Mouse (Mus musculus) heart, embryonic 16.5 days (tissue): ENCODE results near the gene Gm14226. TPM values are rescaled to one million over a fixed set of nuclear protein-coding genes. Genes with fewer than 3 reads are reported as not detected.
"Not testable (repeated sequence)": the region's sequence is repeated elsewhere in the genome, so short reads cannot be mapped to it uniquely, and the experiment has no call there.

Experiments used
- ATAC-seq: fragments of 200-750 bp; cut with Nextera tagmentation; replicated peaks from 2 replicates; pipeline ENCODE4 v1.8.0; 2017; ENCODE audit warnings: moderate number of reproducible peaks; ENCODE audit not compliant: insufficient read depth, low FRiP score; ENCODE audit errors: extremely low read depth
- H3K27ac ChIP-seq: fragments of 300-500 bp; sonication (generic); 2 replicates; pipeline ENCODE4 v1.5.1; 2014; ENCODE audit warnings: mild to moderate bottlenecking, low read length, control low read depth, moderate library complexity
- H3K27me3 ChIP-seq: fragments of 300-500 bp; sonication (generic); 2 replicates; pipeline ENCODE4 v1.6.1; 2014; ENCODE audit warnings: low read length, mixed read lengths; ENCODE audit not compliant: control insufficient read depth, insufficient read depth
- H3K36me3 ChIP-seq: fragments of 300-500 bp; sonication (generic); 2 replicates; pipeline ENCODE4 v1.6.1; 2014; ENCODE audit not compliant: control insufficient read depth, insufficient read depth
- H3K4me1 ChIP-seq: fragments of 300-500 bp; sonication (generic); 2 replicates; pipeline ENCODE4 v1.6.1; 2014; ENCODE audit warnings: low read length, mixed read lengths; ENCODE audit not compliant: control insufficient read depth, insufficient read depth
- H3K4me2 ChIP-seq: fragments of 300-500 bp; sonication (generic); 2 replicates; pipeline ENCODE4 v1.6.1; 2014; ENCODE audit warnings: low read depth, mild to moderate bottlenecking, control low read depth, low read length
- H3K4me3 ChIP-seq: fragments of 300-500 bp; sonication (generic); 2 replicates; pipeline ENCODE4 v1.5.1; 2014; ENCODE audit warnings: mild to moderate bottlenecking, control low read depth, low read length
- H3K9ac ChIP-seq: fragments of 300-500 bp; sonication (generic); 2 replicates; pipeline ENCODE4 v1.6.1; 2014; ENCODE audit warnings: low read length, control low read depth
- H3K9me3 ChIP-seq: fragments of 300-500 bp; sonication (generic); replicated peaks from 2 replicates; pipeline ENCODE4 v1.6.1; 2016; ENCODE audit warnings: low read length; ENCODE audit not compliant: control insufficient read depth
- WGBS: fragments of 180-500 bp; shearing (Covaris S2); extraction: QIAGEN DNeasy Blood & Tissue Kit; methylation state at CpG from one replicate; pipeline ENCODE4 v1.1.7; 2014; 5-methylcytosine and 5-hydroxymethylcytosine counted together
- polyA plus RNA-seq: library from polyadenylated mRNA; unstranded; fragments of >200 nt; fragmentation: Nextera tagmentation; extraction: Ambion mirVana; gene quantifications from 2 replicates; pipeline ENCODE4 v1.2.1, GENCODE M21; 2015

The Gm14226 gene
- polyA plus RNA-seq, 1 experiment from 2014 or later: 0.24 TPM

GRCm38 (mm10) chr2:155012991-155013390, 5.1 kb upstream of the Gm14226 start:
- no peak overlapping the region for H3K4me2 ChIP-seq
- H3K9ac ChIP-seq: no peak overlapping the region
- ATAC-seq: no peak
- H3K36me3 ChIP-seq: no peaks in the 10 kb centered on the region
- H3K27ac ChIP-seq: no peak overlapping the region
- no peaks in the 10 kb centered on the region for H3K9me3 ChIP-seq
- no peak overlapping the region for H3K4me3 ChIP-seq
- no peaks in the 10 kb centered on the region for H3K27me3 ChIP-seq
- H3K4me1 ChIP-seq: no peaks in the 10 kb centered on the region
- whole genome bisulfite sequencing: 81% methylated on average over 6 of the region's 6 CpGs

GRCm38 (mm10) chr2:155016751-155017150, 1.3 kb upstream of the Gm14226 start:
- not testable (repeated sequence) for H3K4me3 ChIP-seq, H3K9me3 ChIP-seq, H3K4me1 ChIP-seq, H3K27ac ChIP-seq, H3K27me3 ChIP-seq, H3K9ac ChIP-seq, H3K4me2 ChIP-seq, H3K36me3 ChIP-seq, ATAC-seq
- WGBS: 28% methylated on average over 5 of the region's 9 CpGs

DNA sequence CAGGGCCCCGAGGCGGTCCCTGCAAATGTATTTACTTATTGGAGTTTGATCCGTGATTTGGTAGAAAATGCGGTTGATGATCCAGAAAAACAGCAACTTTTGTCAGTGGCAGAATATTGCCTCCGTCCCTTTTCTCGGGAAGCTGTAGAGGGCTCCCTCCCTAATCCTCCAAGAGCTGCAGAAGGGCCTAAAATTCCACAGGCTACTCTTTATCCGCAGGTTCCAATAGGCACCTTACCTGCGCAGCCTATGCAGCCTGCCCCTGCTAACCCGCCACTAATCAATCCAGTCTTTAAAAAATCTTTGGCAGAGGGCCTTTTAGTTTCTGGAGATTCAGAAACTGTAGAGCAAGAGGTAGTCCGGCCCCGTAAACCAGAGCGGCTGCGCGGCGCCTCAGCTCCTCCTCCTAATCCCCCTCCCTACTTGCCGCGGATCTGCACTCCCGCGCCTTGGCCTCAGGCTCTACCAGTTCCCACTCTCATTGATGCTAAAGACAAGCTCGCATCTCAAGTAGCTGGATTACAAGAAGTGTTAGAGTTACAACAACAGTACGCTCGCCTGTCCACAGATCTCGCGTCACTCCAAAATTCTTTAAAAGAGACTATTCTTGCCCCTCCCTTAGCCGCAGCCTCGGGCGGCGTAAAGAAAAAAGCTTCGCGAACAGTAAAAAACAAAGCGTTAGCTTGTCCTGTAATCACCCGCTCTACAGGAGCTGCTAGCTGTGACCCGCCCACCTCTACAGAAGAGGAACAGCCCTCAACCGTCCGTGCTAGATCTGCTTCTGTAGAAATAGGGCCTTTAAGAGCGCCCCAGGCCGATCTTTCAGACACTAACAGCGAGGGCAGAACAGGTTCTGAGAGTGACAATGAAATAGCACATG, 936 bp downstream of the Gm14226 start:
- ATAC-seq: peak; percentile 87
- Histone ChIP-seq H3K4me2 (peak overlapping the region; percentile 93), H3K9ac (peak overlapping the region; percentile 70), H3K27ac (peak overlapping the region; percentile 76), H3K36me3 (no peaks in the 10 kb centered on the region), H3K9me3 (no peaks in the 10 kb centered on the region), H3K4me1 (0 out of 2 replicates have a peak, but pooled peaks cover 4% of the 10 kb centered on the region), H3K27me3 (0 out of 2 replicates have a peak, but pooled peaks cover 4% of the 10 kb centered on the region), H3K4me3 (peak overlapping the region; percentile 58)
- under 1% methylated on average over 38 of the region's 38 CpGs for WGBS

- peak; percentile 83 for ATAC-seq
- Histone ChIP-seq H3K4me3 (peak overlapping the region; percentile 58), H3K36me3 (no peaks in the 10 kb centered on the region), H3K27ac (peak overlapping the region; percentile 76), H3K4me2 (peak overlapping the region; percentile 93), H3K4me1 (0 out of 2 replicates have a peak, but pooled peaks cover 4% of the 10 kb centered on the region), H3K9ac (peak overlapping the region; percentile 70), H3K27me3 (0 out of 2 replicates have a peak, but pooled peaks cover 4% of the 10 kb centered on the region), H3K9me3 (no peaks in the 10 kb centered on the region)
- 1% methylated on average over 22 of the region's 22 CpGs for WGBS
Measured at GRCm38 (mm10) chr2:155019673-155020072, 1.6 kb downstream of the Gm14226 start.

DNA sequence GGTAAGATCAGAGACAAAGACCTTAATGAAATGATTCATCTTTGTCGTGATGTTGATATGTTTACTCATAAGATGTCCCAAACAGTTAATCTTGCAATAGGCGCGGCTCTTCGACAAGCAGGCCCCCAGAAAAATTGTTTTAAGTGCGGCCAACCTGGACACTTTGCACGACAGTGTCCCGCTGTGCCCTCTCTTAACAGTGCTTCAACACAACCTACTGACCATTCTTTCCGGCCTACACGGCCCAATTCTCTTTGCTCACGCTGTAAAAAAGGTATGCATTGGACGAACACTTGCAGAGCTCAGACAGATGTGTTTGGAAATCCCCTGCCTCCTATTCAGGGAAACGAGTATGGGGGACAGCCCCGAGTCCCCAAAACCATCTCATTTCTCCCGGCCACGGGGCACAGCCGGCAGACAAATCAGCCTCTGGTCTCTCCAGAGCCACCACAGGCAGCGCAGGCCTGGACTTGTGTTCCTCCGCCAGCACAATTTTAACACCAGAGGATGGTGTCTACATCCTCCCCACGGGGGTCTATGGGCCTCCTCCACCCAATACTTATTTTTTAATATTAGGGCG, 2.3 kb downstream of the Gm14226 start:
- not testable (repeated sequence) for H3K27me3 ChIP-seq, H3K27ac ChIP-seq, ATAC-seq, H3K4me1 ChIP-seq, H3K9me3 ChIP-seq, H3K9ac ChIP-seq, H3K4me3 ChIP-seq, H3K36me3 ChIP-seq, H3K4me2 ChIP-seq
- 53% methylated on average over 20 of the region's 20 CpGs for WGBS

- ATAC-seq: no peak
- Histone ChIP-seq H3K36me3 (no peaks in the 10 kb centered on the region), H3K4me2 (no peak overlapping the region), H3K4me1 (no peaks in the 10 kb centered on the region), H3K27ac (no peak overlapping the region), H3K4me3 (no peak overlapping the region), H3K9me3 (no peaks in the 10 kb centered on the region), H3K27me3 (no peaks in the 10 kb centered on the region), H3K9ac (no peak overlapping the region)
- 59% methylated on average over 7 of the region's 7 CpGs for WGBS
Measured at GRCm38 (mm10) chr2:155030831-155031230, 12.8 kb downstream of the Gm14226 start.

DNA sequence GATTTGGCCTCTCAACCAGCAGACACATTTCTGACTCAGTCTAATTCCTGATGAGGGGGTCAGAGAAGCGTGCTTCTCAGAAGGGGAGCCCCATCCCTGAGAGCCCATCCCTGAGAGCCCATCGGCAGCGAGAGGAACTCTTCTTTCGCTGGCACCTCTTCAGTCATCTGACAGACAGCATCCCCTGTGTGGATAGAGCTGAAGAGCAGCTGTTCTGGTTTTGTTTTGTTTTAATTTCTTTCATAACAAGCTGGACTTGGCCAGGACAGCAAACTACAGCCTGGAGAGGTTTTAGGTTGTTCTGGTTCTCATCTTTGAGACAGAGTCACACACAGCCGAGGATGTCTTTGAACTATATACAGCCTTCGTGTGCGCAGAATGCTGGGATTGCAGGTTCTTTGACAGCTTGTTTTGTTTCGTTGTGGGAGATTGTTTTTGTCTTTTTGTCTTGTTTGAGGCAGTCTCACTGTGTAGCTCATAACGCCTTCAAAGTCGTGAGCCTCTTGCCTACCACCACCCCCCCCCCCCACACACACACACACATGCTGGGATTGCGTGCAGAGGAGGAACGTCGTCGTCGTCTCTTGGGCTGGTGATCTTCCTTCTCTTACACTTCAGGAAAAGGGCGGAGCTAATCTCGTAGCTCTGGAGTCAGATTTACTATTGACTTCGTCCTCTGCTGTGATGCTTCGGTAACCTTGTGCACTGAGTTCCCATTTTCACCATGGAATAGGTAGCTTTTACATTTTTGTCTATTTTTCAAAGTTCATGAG, 15.1 kb downstream of the Gm14226 start:
- Histone ChIP-seq H3K27me3 (no peaks in the 10 kb centered on the region), H3K27ac (no peak overlapping the region), H3K9ac (no peak overlapping the region), H3K9me3 (no peaks in the 10 kb centered on the region), H3K36me3 (no peaks in the 10 kb centered on the region), H3K4me3 (no peak overlapping the region), H3K4me2 (no peak overlapping the region), H3K4me1 (no peaks in the 10 kb centered on the region)
- no peak for ATAC-seq
- WGBS: 31% methylated on average over 19 of the region's 19 CpGs

DNA sequence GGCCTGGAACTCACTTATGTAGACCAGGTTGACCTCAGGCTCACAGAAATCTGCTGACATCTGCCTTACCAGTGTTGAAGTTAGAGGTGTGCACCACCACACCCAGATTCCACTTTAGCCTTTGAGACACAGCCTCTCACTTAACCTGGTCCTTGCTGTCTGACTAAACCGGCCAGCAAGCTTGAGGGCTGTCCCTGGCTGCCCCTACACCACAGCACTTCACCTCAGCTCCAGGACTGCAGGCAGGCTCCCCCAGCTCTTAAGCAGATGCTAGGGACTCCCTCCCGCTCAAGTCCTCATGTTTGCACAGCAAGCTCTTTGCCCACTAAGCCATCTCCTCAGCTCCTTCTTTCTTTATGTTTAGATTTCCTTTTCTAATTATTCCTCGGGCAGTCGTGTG, 21.9 kb downstream of the Gm14226 start:
- Histone ChIP-seq H3K27me3 (no peaks in the 10 kb centered on the region), H3K9me3 (no peaks in the 10 kb centered on the region), H3K4me2 (no peak overlapping the region), H3K27ac (no peak overlapping the region), H3K9ac (no peak overlapping the region), H3K36me3 (no peaks in the 10 kb centered on the region), H3K4me3 (no peak overlapping the region), H3K4me1 (no peaks in the 10 kb centered on the region)
- WGBS: 70% methylated on average over 4 of the region's 4 CpGs
- no peak for ATAC-seq
